Mouse (Mus musculus) midbrain, embryonic 12.5 days (tissue): ENCODE measurements around the gene Pak3. TPM values are rescaled to one million over a fixed set of nuclear protein-coding genes. Genes with fewer than 3 reads are reported as not detected.

Experiments used
- microRNA-seq: library from miRNA; unstranded; fragments of <30 nt; microRNA quantifications from one replicate; pipeline ENCODE4, GENCODE M21; 2017
- polyA plus RNA-seq: library from polyadenylated mRNA; unstranded; fragments of >200 nt; fragmentation: Nextera tagmentation; extraction: Ambion mirVana; gene quantifications from 2 replicates; pipeline ENCODE4 v1.2.1, GENCODE M21; 2016

Gene Pak3
- polyA plus RNA-seq, 1 experiment from 2014 or later, result 120 TPM

Small RNA genes within 50 kb of the gene (microRNA-seq; reads per million reads assigned to microRNA genes)
- not detected for gene Gm47298

Other genes starting within 250 kb of the Pak3 start
- gene Chrdl1, start 124.3 kb upstream of the Pak3 start, polyA plus RNA-seq, result 6.1 and 6.9 TPM in 2 replicates